Mouse (Mus musculus): ENCODE results near the gene Zdhhc20.
"Not testable (repeated sequence)": the region's sequence is repeated elsewhere in the genome, so short reads cannot be mapped to it uniquely, and the experiment has no call there.

The Zdhhc20 gene

DNA sequence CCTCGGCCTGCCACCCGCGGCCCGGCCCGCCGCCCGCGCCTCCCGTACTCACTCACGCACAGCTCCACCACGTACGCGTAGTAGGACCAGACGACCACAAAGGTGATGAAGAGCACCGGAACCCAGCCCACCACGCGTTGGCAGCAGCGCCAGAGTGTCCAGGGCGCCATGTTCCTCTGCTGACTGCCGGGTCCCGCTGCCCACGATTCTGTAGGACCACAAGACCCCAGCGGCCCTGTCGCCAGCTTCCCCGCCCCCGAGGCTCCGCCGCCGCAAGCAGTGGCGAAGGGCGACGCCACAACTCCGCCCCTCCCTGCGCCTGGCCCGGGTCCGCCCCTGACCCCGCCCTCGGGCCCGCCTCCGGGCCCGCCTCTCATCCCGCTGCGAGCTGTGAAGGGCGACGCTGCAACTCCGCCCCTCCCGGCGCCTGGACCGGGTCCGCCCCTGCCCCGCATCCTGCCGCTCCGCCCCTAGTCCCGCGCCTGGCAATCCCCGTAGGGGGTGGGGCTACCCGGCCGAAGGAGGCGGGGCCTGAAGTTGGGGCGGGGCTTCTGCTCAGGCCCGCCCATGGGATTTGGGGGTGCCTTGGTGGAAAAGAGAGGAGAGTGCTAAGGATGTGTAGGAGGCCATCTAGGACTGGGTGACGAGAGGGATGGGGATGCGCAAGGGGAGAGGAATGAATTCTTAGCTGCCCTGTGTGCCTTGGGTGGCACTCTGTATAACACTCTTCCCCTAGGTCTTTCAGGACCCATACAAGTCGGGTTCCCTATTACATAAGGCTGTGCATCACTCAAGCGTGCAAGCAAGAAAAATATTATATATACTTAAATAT is at the start of gene Zdhhc20:
Gene Zdhhc20, minus strand, starts transcription at position 266 of the 832 bp plus-strand sequence.
- peak; percentile 92 to 94 for DNase-seq

DNA sequence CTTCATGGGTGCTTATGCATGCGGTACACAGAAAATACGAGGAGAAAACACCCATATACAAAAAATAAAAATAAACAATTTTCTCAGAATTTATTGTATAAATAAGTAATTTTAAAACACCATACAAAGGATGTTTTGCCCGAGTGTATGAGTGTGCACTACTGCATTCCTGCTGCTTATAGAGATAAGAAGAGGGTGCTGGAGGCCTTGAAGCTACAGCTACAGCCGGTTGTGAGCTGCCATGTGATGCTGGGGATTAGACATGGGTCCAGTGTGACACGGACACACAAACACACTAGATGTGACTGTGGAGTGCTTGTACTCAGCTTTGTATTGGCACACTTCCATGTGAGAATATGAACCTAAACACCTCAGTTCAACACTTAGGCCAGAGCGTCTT is 47.2 kb upstream of the Zdhhc20 start:
- no peak for DNase-seq

DNA sequence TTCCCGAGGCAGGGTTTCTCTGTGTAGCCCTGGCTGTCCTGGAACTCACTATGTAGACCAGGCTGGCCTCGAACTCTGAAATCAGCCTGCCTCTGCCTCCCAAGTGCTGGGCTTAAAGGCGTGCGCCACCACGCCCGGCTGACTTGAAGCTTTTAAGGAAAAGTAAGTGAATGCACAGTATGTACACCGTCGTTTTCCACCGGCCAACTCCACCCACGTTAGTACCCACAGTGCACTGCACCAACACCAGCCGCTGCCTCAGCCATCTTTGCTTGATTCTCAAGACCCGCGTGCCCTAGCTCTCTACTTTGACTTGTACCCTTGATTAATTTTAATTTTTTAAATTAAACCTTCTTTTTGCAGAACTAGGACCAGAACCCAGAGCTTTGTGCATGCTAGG is 44.6 kb upstream of the Zdhhc20 start:
- no peak for DNase-seq

DNA sequence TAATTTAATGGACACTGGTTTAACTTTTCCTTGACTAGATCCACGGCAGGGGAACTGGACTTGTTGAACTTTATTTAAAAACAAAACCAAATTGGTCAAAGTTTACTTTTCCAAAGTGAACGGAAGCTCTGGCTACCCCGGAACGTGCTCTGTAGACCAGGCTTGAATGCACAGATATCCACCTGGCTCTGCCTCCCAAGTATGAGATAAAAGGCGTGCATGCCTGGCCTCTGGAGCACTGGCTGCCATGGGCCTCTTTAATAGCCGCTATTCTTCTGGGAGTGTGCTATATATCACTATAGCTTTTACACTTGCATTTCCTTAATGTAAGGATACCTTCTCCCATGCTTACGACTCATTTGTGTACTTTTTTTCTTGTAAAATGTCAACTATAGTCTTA is 43.5 kb upstream of the Zdhhc20 start:
- DNase-seq: no peak

DNA sequence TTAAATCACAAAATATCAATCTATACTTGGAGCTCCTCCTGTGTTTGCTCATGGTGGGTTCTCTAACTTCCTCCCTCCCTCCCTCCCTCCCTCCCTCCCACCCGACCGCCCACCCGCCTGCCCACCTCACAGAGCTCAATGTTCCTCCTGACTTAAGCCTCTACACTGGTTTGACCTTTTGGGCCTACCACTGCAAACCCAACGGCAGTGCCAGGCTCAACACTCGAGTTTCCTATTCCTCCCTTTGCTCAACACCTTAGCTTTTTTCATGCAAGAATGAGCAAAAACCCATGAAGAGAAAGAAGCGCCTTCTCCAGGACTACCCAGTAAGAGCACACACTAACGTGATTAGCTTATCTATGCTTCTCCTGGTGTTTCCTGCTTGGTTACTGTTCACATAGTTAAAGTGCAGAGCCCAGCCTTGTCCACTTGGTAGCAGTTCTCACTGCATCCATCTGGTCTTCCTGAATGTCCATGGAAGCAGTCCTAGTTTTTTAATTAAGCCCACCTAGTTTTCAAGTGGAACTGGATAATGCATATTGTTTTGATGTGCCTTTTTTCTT is 42.9 kb upstream of the Zdhhc20 start:
- DNase-seq: no peak

DNA sequence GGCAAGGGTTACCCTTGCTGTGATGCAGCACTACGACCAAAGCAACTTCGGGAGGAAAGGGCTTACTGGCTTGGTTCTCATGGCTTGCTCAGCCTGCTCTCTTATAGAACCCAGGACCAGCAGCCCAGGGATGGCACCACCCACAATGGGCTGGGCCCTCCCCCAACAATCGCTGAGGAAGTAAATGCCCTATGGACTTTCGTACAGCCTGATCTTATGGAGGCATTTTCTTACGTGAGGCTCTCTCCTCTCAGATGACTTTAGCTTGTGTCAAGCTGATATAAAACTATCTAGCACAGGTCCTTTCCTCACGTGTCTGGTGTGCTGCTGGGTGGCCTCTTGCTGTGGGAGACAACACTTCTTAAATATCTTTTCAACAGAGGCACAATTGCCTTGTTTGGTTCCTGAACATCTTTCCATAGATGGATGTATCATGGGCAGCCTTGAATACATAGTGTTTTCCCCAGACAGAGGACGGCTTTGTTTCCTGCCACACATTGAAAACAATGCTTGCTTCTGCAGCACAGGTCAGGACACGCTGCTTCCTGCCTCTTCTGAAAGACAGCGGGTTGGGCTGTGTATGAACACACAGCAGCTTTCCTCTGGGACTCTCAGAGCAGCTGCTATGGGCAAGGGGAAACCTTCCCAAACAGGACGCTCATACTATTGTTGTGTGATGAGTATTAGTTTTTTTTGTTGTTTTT is 31.5 kb upstream of the Zdhhc20 start:
- DNase-seq: peak in 1 of 2 experiments; percentile 7

DNA sequence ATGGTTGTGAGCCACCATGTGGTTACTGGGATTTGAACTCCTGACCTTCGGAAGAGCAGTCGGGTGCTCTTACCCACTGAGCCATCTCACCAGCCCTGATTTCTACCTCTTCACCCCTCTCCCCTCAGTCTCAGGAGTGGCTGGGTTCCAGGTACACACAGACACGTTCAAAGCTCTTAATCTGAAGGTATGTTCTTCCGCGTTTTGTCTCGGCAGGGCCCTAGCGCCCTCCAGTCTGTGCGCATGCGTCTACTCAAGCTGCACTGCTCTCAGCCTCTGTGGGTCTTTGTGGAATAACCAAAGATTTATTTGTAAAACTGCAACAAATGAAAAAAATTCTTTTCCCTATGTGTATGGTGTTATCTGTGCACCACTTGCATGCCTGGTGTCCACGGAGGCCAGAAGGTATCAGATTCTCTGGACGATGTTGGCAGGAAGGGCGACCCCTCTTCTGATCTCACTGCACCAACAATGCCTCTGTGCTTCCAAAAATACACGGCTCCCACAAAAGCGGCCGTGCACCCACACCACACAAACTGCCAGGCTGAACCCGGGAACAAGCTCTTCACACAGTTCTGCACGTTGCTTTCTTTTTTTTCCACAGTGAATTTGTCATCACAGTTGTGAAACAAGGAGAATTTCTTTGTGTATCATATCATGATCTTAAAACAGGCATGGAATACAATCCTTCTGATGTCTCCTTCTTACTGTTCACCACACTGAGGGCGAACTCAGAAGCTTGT is 30.7 kb upstream of the Zdhhc20 start:
- no peak for DNase-seq

DNA sequence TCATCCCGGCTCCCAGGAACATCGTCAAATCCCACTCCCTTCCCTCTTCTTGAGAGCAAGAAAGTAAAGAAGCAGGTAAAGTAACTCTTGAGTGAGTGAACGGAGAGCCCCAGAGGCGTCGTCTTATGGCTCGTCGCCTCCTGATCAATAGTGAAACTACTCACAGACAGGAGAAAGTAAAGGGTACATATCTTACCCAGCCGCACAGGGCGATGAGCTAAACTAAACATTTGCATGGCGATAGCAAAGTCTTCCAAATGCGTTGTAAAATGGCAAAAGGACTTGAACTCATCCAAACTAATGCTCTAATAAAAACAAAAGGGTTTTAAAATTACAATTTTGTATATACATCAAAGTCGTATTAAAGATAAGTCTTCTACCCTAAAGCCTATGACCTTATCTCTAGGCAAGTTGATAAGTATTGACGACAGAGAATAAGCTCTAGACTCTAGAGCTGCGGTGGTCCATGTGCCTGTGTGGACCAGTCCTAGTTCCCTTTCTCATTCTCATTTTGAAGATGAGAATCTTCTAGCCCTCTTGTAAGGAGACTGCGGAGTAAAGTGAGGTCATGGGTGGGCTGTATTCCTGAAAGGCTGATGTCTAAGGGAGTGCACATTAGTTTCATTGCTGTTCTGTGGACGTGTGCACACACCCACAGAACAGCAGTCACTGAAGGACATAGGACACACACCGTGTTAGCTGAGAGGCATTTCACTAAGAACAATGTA is 29.2 kb upstream of the Zdhhc20 start:
- DNase-seq: no peak

DNA sequence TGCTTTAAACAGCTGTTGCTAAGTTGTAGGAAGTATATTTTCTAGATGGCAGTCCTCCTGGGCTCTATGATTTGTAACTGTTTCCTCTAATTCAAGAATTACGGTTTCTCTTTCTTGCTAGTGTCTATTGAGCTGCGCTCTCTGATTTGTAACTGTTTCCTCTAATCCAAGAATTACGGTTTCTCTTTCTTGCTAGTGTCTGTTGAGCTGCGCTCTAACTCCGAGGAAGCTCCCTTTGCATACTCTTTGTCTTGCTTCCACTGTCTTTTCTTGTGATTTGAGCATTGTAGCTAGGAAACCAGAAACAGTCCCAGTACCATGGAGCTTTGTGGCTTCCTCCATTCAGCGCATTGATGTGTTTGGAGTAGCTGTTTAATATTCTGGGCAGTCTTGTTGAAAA is 25.3 kb upstream of the Zdhhc20 start:
- DNase-seq: no peak

DNA sequence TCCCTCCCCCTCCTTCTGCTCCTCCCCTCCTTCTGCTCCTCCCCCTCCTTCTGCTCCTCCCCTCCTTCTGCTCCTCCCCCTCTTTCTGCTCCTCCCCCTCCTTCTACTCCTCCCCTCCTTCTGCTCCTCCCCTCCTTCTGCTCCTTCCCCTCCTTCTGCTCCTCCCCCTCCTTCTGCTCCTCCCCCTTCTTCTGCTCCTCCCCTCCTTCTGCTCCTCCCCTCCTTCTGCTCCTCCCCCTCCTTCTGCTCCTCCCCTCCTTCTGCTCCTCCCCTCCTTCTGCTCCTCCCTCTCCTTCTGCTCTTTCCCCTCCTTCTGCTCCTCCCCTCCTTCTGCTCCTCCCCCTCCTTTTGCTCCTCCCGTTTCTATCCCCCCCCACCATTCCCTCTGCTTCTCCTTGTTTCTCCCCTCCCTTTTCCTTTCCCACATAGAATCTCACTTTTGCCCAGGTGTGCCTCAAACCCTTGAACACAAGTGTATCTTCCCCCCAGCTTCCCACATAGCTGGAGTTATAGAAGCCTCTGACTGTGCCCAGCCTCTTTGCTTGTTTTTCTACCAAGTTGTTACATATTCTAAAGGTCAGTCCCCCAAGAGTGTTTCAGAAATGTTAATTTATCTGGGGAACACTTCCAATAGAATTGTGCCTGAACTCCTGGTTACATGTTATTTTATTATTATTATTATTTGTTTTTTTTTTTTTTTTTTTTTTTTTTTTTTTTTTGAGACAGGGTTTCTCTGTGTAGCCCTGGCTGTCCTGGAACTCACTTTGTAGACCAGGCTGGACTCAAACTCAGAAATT is 22.3 kb upstream of the Zdhhc20 start:
- not testable (repeated sequence) for DNase-seq

DNA sequence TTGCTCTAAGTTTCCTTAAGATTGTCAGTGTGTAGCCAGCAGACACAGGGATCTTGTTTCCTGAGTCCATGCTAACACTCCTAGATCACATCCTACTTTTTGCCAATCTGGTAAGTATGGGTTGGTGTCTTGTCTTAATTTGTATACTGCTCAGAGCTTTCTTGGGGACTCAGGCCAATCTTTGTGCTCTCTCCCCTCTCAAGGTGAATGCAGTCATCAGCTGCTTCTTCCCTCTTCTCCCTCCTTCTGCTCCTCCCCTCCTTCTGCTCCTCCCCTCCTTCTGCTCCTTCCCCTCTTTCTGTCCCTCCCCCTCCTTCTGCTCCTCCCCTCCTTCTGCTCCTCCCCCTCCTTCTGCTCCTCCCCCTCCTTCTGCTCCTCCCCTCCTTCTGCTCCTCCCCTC is 21.7 kb upstream of the Zdhhc20 start:
- DNase-seq: not testable (repeated sequence)

DNA sequence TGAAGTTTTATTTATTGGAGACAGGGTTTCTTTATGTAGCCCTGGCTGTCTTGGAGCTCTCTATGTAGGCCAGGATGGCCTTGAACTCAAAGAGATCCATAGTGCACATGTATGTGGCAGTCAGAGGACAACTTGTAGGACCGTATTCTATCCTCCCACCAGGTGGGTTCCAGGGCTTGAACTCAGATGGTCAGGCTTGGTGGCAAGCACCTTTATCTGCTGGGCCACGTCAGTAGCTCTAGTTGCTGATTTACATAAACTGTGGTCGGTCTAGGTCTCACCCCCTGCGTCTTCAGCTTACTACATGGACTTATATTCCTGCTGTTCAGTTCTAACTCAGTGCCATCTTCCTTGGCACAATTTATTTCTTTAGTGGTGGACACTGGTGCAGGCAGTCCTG is 21.2 kb upstream of the Zdhhc20 start:
- no peak for DNase-seq

DNA sequence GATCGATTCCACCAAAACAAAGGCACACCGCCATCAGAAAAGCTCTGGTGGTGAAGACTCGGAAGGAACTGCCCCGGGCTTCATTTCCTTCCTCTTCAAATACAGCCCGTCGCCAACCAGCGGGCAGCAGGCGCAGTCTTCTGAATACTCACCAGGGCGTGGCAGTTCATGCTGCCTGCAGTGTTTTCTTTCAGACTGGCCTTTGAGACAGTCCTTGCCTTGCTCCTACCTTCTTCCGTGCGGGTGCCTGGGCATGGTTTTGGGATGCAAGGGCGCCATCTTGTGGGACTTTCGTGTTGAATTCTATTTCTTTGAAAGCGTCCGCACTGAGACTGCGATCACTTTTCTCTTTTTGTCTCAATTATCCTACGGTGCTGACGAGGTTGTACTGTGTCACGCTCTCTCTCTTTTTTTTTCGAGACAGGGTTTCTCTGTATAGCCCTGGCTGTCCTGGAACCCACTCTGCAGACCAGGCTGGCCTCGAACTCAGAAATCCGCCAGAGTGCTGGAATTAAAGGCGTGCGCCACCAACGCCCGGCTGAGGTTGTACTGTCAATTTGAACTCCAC is 20.5 kb upstream of the Zdhhc20 start:
- peak; percentile 84 to 91 for DNase-seq

DNA sequence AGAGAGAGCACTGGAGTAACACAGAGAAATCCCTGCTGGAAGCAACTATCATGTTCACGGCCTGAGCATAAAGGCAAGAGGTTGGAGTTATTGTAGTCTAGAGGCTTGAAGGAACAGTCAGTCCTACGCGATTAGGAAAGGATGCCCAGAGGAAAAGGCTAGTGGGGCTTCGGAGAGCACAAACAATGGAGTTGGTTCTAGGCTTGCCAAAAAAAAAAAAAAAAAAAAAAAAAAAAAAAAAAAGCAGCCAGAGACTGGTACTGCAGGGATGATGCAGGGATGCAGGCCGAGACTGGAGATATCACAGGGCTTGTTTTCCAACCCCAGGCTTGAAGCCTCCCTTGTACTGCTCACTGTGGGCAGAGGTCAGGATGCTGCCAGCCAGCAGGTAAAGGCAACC is 19.2 kb upstream of the Zdhhc20 start:
- no peak for DNase-seq

DNA sequence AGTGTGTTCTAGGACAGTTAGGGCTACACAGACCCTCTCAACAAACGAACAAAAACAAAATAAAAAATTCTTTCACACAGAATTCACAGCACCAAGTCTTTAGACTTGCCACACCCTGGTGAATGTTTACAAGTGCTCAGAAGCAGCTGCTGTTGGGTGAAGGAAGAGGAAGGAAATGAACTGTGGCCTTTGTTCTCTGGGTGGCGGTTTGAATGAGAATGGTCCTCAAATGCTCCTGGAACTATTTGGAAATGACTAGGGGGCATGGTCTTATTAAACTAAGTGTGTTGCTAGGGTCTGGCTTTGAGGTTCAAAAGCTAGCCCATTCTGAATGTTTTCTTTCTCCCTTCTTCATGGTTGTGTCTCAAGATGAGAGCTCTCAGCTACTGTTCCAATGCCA is 18.4 kb upstream of the Zdhhc20 start:
- DNase-seq: no peak

DNA sequence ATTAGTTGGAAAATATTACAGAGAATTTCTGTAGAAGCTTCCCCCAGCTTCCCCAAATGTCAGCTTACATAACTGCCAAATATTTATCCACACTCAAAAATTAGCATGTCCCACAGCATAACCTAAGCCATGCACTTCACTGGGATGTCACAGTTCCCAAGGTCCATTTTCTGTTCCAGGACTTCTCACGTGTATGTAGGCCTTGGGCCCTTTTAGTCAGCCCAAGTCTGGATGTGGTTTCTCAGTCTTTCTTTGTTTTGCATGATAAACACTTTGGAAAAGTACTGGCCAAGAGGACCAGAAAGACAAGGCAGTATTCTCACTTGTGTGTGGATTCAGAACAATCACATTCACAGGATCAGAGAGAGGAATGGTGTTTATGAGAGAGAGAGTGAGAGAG is 11.9 kb upstream of the Zdhhc20 start:
- DNase-seq: no peak

DNA sequence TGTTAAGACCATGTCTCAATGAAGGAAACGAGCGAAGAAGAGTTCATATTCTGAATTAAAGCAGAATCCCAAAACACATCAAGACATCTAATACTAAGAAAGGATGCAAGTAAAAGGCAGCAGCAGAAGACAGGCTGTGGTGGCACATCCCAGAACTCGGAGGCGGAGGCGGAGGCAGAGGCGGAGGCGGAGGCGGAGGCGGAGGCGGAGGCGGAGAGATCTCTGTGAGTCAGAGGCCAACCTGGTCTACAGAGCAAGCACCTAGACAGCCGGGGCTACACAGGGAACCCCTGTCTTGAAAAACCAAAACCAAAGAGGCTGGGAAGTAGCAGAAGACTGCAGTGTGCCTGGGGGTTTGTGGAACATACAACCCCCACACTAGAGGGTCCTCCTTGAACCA is 6.8 kb upstream of the Zdhhc20 start:
- DNase-seq: no peak

DNA sequence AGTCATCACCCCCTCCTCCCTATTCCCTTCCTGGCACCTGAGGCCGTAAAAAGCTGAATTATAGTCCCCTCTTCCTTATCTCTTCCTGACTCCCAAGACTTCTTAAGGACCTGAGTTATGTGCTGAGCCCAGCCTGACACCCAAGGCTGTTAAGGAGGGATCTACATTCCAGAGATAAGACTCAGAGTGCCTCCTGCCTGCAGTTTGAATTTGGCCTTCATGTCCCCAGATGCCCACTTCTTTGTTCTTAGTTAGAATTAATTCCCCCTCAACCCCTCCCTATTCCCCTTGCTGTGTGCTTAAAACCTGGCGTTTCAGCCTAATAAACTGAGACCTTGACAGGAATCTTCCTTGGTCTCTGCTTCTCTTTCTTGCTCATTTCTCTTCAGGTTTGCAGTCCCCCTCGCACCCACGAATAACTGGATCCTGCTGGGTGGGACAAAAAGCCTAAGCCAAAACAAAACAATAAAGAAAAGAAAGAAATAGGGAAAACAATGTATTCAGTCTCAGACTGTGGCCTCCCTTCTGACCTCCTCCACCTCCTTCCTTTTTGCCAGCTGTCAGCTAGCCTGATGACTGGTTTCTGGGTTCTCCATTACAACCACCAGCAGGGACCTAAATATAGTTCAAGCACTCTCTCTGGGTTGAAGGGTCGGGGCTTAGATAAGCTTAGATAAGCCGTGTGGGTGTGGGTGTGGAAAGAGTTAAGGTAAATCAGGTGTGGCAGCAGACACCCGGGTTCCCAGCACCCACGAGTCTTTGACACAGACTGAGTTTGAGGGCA is 6.2 kb upstream of the Zdhhc20 start:
- DNase-seq: not testable (repeated sequence)

DNA sequence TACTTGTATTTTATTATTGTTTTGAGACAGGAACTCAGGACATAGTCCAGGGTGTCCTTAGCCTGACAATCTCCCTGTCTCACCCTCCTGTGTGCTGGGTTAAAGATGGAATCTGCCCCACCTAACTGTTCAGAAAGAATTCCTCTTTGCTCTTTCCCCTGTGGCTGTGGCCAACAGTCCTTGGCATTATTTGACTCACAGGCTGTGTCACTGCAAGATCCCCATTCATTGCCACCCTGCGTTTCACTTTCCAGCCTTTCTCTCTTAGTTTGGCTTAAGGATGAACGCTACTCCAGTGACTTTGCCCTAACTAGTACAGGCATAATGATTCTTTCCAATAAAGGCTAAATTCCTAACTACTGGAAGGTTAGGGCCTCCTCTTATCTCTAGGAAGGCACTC is 4.3 kb upstream of the Zdhhc20 start:
- DNase-seq: no peak

DNA sequence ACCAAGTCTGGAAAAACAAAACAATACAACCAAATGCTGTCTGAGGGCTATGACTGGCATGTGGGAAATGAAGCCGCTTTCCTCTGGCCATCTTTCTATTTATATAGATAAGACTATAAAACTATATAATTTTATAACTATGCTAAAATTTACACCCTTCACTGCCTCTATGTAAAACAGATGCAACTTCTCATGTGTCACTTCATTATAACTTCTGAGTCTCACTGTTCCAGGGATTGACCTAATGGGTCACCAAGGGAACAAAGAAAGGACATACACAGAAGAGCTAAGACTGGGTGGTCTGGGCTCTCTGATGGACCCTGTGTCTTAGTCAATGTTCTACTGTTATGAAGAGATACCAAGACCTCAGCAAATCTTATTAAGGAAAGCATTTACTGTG is 2.9 kb upstream of the Zdhhc20 start:
- no peak for DNase-seq

Data from kidney, adult 8-10 months (tissue).